Mouse (Mus musculus) erythroblast, embryonic 14.5 days (primary cell): ENCODE data around the gene Pcbd1. TPM values are rescaled to one million over a fixed set of nuclear protein-coding genes. Genes with fewer than 3 reads are reported as not detected.

Experiments used
- H3K27me3 ChIP-seq: 2 replicates; pipeline ENCODE4 v1.6.1; 2012; ENCODE audit warnings: inconsistent platforms; ENCODE audit not compliant: control insufficient read depth
- H3K36me3 ChIP-seq: 2 replicates; pipeline ENCODE4 v1.6.1; 2012; ENCODE audit warnings: mild to moderate bottlenecking, inconsistent platforms; ENCODE audit not compliant: control insufficient read depth
- H3K4me1 ChIP-seq: 2 replicates; pipeline ENCODE4 v1.6.1; 2012; ENCODE audit warnings: inconsistent platforms; ENCODE audit not compliant: control insufficient read depth
- H3K4me3 ChIP-seq: replicated peaks from 2 replicates; pipeline ENCODE3; 2012; ENCODE audit warnings: moderate library complexity, mild to moderate bottlenecking, inconsistent platforms
- H3K9me3 ChIP-seq: 2 replicates; pipeline ENCODE4 v1.6.1; 2012; ENCODE audit warnings: low read length, inconsistent platforms, mixed read lengths; ENCODE audit not compliant: control insufficient read depth
- GATA1 ChIP-seq: IDR thresholded peaks from 2 replicates; pipeline ENCODE4 v1.6.1; 2012; ENCODE audit warnings: low read length, inconsistent platforms, mixed read lengths
- TAL1 ChIP-seq: IDR thresholded peaks from 3 replicates; pipeline ENCODE4 v1.6.1; 2012; ENCODE audit warnings: low read length, inconsistent platforms, mixed read lengths
- polyA plus RNA-seq: library from polyadenylated mRNA; stranded (reverse); fragments of >175 nt; gene quantifications from 2 replicates; pipeline ENCODE4 v1.2.3, GENCODE M21; 2012

Gene Pcbd1
- 0.41 and 0.45 TPM in 2 replicates for polyA plus RNA-seq

DNA sequence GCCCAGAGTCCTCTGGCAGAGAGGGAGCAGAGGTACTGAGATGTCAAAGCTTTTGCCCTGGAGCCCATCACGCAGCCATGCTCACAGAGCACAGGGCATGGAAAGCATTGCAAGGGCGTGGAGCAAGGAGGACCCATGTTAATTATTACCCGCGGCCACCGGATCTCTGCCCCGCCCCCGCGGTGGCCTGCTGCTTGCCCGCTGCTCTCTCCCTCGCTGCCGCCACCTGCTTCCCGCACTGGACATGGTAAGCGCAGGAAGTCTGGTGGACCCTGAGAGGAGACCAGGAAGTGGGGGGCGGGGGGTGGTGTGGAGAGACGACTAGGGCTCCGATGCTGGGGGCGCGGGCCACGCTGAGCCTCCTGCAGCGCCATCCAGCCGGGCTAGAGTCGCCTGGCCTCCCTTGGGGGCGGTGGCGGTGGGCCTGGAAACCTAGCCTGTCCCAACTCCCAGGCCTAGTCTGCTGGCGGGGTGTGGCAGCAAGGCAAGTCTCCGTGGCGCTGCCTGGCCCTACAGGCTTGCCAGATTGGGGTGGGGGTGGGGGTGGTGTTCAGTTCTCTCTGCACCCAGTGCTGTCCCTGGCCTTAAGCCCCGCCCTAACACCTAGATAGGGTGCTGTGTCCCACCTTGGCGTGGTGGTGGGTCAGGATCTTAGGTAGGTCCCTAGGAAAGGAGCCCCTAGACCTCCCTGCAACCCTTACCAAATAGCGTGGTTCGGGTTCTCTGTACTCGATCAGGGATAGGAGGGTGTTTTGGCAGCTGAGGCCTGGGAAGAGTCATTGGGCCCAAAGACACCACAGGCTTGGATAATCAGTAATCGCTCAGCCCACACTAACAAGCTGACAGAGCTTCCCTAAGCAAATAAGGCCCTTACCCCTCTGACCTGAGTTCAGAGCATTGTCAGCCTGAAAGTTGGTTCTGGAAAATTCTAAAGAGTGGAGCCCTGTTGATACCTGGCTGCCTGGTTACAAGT lies at the start of gene Pcbd1:
TSS of gene Pcbd1 (plus strand) at position 162 of the 973 bp plus-strand sequence.
- Histone ChIP-seq H3K27me3 (no peaks in the 10 kb centered on the region), H3K9me3 (no peaks in the 10 kb centered on the region), H3K4me1 (peaks cover 19% of the 10 kb centered on the region), H3K4me3 (peak within 1 kb of the TSS; percentile 63), H3K36me3 (peaks cover 6% of the 10 kb centered on the region)
- TF ChIP-seq GATA1 (no peak), TAL1 (no peak)

DNA sequence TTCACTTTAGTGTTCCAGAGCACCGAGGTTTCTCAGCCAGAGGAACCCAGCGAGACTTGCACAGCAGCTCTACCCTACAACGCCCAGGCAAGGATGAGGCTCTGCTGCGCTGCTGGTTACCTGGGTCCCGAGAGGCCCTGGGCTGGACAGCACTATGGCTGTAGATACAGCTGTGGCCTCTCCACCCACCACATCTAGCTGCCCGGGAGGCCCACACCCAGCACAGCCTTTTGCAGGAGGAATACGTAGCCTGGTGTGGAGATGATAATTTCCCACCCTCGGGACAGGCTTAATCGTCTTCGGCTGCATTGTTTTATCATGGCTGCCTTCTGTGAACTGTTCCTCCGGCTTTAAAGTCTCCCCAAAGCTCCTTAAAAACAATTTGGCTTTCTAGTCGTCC lies 49.5 kb upstream of the Pcbd1 start:
- Histone ChIP-seq H3K36me3 (no peaks in the 10 kb centered on the region), H3K9me3 (no peaks in the 10 kb centered on the region), H3K4me3 (no peak overlapping the region), H3K27me3 (no peaks in the 10 kb centered on the region), H3K4me1 (no peaks in the 10 kb centered on the region; the same call in 1 of the 2 replicates)
- no peak for TF ChIP-seq GATA1
- no peak for TF ChIP-seq TAL1

DNA sequence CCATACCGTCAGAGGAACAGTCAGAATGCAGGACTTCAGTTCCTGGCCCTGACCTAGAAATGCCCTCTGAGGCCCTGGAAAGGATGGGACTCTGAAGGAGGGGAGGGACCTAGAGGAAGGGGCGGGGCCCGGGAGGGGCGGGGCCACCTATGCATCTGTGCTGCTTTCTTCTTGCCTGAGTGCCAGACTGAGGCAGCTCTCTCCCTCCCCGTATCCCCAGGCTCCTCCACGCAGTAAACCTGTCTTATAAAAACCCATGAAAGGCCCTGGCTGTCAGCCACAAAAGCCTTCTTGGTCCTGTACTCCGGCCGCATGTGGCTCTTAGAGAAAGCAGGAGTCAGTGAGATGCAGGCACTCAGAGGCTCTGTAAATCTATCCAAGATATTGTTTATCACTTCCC lies 44.0 kb upstream of the Pcbd1 start:
- Histone ChIP-seq H3K4me3 (no peak overlapping the region), H3K9me3 (no peaks in the 10 kb centered on the region), H3K27me3 (no peaks in the 10 kb centered on the region), H3K36me3 (no peaks in the 10 kb centered on the region), H3K4me1 (no peaks in the 10 kb centered on the region; the same call in 1 of the 2 replicates)
- no peak for TF ChIP-seq GATA1
- TF ChIP-seq TAL1 = no peak

DNA sequence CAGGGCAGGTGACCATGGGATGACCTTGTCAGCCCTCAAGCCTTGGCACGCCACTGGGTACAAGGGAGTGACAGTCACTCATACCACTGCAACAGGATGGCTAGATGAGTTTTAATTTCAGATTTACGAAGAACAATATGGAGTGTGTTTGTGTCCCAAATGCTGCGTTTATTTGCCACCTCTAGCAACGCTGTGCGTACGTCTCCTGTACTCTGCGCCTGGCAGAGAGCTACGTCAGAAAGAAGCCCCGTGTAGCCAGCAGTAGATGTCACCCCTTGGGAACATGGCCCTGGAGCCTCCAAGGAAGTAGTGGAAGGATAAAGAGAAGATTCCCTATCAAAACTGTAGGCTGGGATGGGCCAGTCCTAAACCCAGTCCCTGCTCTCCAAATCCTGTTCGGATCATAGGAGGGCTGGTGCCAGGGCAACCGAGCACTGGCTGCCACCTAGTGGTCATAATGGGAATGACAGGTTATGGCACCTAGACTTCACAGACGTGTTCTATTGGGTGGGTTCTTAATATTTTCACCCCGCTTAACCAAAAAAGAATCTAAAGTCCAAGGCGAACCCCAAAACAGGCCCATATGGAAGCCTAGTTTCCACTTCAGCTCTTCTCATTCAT lies 37.0 kb upstream of the Pcbd1 start:
- TF ChIP-seq GATA1 (no peak), TAL1 (no peak)
- Histone ChIP-seq H3K4me1 (no peaks in the 10 kb centered on the region), H3K36me3 (no peaks in the 10 kb centered on the region), H3K9me3 (peaks cover 2% of the 10 kb centered on the region; the same call in 1 of the 2 replicates), H3K4me3 (no peak overlapping the region), H3K27me3 (no peaks in the 10 kb centered on the region)

DNA sequence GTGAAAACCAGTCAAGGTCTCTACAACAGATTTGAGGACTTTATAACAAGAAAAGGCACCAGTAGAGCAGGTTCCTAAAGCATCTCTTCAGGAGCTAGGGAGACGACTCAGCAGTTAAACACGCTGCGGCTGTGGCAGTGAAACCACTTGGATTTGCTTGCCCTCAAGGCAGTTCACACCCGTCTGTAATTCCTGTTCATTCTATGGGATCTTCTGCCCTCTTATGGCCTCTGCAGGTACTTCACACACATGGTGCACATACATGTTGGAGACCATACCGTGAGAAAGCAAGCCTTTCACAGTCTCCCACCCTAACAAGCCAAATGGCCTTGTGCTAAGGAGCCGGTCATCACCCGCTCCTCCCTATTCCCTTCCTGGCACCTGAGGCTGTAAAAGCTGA lies 32.5 kb upstream of the Pcbd1 start:
- TF ChIP-seq GATA1 = no peak
- no peak for TF ChIP-seq TAL1
- Histone ChIP-seq H3K4me3 (no peak overlapping the region), H3K4me1 (no peaks in the 10 kb centered on the region), H3K9me3 (peaks cover 2% of the 10 kb centered on the region; the same call in 1 of the 2 replicates), H3K27me3 (no peaks in the 10 kb centered on the region), H3K36me3 (no peaks in the 10 kb centered on the region)

DNA sequence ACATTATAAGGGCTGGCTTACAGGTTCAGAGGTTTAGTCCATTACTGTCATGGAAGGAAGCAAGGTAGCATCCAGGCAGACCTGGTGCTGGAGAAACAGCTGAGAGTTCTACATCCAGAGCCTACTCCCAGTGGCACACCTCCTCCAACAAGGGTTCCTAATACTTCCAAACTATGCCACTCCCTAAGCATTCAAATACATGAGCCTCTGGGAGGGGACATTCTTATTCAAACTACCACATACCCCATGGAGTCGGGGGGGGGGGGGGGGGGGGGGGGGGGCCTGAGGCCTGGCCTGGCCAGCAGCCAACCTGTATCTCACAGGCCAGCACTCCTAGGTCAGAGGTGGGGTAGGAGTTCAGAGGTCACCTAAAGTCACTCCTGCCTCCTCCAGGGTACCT lies 30.0 kb upstream of the Pcbd1 start:
- Histone ChIP-seq H3K4me3 (no peak overlapping the region), H3K4me1 (peaks cover 10% of the 10 kb centered on the region), H3K9me3 (peaks cover 2% of the 10 kb centered on the region; the same call in 1 of the 2 replicates), H3K27me3 (no peaks in the 10 kb centered on the region), H3K36me3 (no peaks in the 10 kb centered on the region)
- no peak for TF ChIP-seq GATA1
- TF ChIP-seq TAL1 = no peak

DNA sequence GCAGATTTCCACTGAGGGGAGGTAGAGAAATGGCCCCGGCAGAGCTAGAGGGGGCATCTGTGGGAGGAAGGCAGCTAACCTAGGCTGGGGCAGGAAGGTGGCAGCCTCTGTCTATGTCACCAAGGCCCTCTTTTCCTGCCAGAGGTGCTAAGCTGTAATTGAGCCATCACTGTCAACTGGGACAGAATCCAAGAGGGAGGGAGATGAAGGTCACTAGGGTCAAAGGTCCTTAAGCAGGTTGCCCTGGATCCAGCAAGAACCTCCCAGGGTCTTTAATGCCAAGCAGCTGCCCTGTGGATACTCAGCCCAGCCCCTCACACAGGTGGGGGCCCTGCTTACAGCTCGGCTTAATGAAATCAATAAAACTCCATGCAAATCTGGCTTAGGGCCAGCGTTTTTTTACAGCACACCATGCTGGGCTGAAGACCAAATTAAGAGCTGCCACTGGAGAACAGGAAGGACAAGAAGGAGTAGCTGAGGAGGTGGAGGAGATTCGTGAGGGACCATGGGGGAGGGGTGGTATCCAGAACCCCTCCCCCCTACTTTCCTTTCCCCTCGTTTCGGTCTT lies 29.5 kb upstream of the Pcbd1 start:
- Histone ChIP-seq H3K4me3 (no peak overlapping the region), H3K27me3 (no peaks in the 10 kb centered on the region), H3K36me3 (no peaks in the 10 kb centered on the region), H3K9me3 (peaks cover 2% of the 10 kb centered on the region; the same call in 1 of the 2 replicates), H3K4me1 (peaks cover 15% of the 10 kb centered on the region)
- no peak for TF ChIP-seq GATA1
- no peak for TF ChIP-seq TAL1

DNA sequence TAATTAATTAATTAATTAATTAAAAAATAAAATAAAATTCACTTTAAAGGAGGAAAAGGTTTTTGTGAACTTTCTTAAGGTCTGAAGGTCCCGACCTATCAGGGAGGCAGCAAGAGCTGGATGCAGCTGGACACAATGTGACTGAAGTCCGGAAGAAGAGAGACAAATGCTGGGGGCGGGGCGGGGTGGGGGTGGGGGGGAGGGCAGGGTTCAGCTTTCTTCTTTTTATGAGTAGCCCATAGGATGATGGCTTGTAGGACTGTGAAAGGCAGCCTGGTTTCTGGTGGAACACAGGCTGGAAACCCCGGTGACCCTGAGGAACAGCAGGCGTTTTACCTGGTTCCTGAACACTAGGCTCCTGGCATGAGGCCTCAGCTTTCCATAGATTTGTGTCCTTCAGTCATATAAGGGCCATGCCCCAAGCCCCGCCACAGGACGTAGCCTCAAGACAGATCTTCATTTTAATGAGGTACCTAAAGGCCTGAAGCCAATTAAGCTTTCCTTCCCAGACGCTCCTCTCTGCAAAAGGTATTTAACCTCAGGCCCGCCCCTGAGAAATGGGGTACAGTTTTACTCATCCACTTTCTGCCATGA lies 25.8 kb upstream of the Pcbd1 start:
- Histone ChIP-seq H3K27me3 (no peaks in the 10 kb centered on the region), H3K36me3 (no peaks in the 10 kb centered on the region), H3K4me3 (no peak overlapping the region), H3K4me1 (peaks cover 27% of the 10 kb centered on the region), H3K9me3 (no peaks in the 10 kb centered on the region)
- TF ChIP-seq GATA1 (no peak), TAL1 (no peak)
